Mouse (Mus musculus): ENCODE measurements at regions not wholly inside any gene's neighbourhood (a gene's known extent, or its start where the extent isn't known, plus 50 kb on each side); places are given as distances from the start of the nearest gene placed in this dataset.

GRCm38 (mm10) chr16:95921169-95921568 is 69.6 kb downstream of the Psmg1 start:
- no peaks in the 10 kb centered on the region for H3K27me3 ChIP-seq (replicated peaks; ENCODE audit: control insufficient read depth, insufficient read depth, low read length)
- H3K4me2 ChIP-seq (replicated peaks; ENCODE audit: low read depth) = no peak overlapping the region
- peaks cover 5% of the 10 kb centered on the region; the same call in 1 of the 2 replicates for H3K4me1 ChIP-seq (replicated peaks; ENCODE audit: control insufficient read depth, insufficient read depth, low read length)
- H3K36me3 ChIP-seq (ENCODE audit: control insufficient read depth, insufficient read depth) = no peaks in the 10 kb centered on the region
- H3K9me3 ChIP-seq (ENCODE audit: control insufficient read depth) = no peaks in the 10 kb centered on the region
- H3K27ac ChIP-seq (ENCODE audit: low read depth, low read length) = no peak overlapping the region
- WGBS = 82% methylated on average over 4 of the region's 4 CpGs
- no peak for TF ChIP-seq CTCF (IDR thresholded peaks at IDR 0.05; ENCODE audit: low read depth)
- ATAC-seq = no peak
- H3K9ac ChIP-seq (ENCODE audit: low read depth, low read length) = no peak overlapping the region
- H3K4me3 ChIP-seq (ENCODE audit: low read depth, low read length) = no peak overlapping the region

DNA sequence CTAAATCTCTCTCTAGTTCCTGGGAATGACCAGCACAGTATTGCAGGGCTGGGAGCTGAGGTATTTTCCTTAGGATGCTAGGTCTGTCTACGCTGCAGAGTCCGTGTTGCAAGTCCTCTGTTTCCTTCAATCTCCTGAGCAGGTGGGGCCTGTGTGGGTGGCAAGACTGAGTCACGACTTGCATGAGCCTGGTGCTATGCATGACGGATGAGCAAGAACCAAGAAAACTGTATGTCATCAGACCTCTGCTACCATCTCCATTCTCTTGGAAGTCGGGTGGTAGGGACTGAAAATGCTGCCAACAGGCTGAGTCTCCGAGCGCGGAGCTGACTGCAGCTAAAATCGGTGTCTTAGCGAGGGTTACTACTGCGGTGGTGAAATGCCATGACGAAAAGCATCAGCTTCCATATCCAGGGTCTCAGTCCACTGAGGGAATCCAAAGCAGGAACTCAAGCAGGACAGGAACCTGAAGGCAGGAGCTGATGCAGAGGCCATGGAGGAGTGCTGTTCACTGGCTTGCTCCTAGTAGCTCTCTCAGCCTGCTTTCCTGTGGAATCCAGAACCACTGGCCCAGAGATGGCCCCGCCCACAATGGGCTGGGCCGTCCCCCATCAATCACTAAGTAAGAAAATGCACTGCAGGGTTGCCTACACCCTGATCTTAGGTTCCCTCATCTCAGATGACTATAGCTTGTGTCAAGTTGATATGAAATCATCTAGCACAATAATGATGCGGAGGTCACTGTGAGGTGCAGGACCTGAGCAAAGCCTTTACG is 71.9 kb downstream of the Psmg1 start:
- no peak for ATAC-seq
- Histone ChIP-seq H3K27ac (ENCODE audit: low read depth, low read length) (no peak overlapping the region), H3K36me3 (ENCODE audit: control insufficient read depth, insufficient read depth) (no peaks in the 10 kb centered on the region), H3K27me3 (replicated peaks; ENCODE audit: control insufficient read depth, insufficient read depth, low read length) (no peaks in the 10 kb centered on the region), H3K4me2 (replicated peaks; ENCODE audit: low read depth) (no peak overlapping the region), H3K4me1 (replicated peaks; ENCODE audit: control insufficient read depth, insufficient read depth, low read length) (no peaks in the 10 kb centered on the region), H3K9ac (ENCODE audit: low read depth, low read length) (no peak overlapping the region), H3K9me3 (ENCODE audit: control insufficient read depth) (no peaks in the 10 kb centered on the region), H3K4me3 (ENCODE audit: low read depth, low read length) (no peak overlapping the region)
- TF ChIP-seq CTCF (IDR thresholded peaks at IDR 0.05; ENCODE audit: low read depth) = no peak
- WGBS = 91% methylated on average over 16 of the region's 16 CpGs

- no peak overlapping the region for H3K4me3 ChIP-seq (ENCODE audit: low read depth, low read length)
- no peak for TF ChIP-seq CTCF (IDR thresholded peaks at IDR 0.05; ENCODE audit: low read depth)
- H3K9me3 ChIP-seq (ENCODE audit: control insufficient read depth) = no peaks in the 10 kb centered on the region
- no peak overlapping the region for H3K4me2 ChIP-seq (replicated peaks; ENCODE audit: low read depth)
- 65% methylated on average over 14 of the region's 14 CpGs for WGBS
- H3K9ac ChIP-seq (ENCODE audit: low read depth, low read length) = no peak overlapping the region
- H3K36me3 ChIP-seq (ENCODE audit: control insufficient read depth, insufficient read depth) = no peaks in the 10 kb centered on the region
- ATAC-seq = no peak
- no peaks in the 10 kb centered on the region for H3K27me3 ChIP-seq (replicated peaks; ENCODE audit: control insufficient read depth, insufficient read depth, low read length)
- H3K27ac ChIP-seq (ENCODE audit: low read depth, low read length) = no peak overlapping the region
- no peaks in the 10 kb centered on the region for H3K4me1 ChIP-seq (replicated peaks; ENCODE audit: control insufficient read depth, insufficient read depth, low read length)
These were observed 72.9 kb downstream of the Psmg1 start for GRCm38 (mm10) chr16:95917635-95918407.

DNA sequence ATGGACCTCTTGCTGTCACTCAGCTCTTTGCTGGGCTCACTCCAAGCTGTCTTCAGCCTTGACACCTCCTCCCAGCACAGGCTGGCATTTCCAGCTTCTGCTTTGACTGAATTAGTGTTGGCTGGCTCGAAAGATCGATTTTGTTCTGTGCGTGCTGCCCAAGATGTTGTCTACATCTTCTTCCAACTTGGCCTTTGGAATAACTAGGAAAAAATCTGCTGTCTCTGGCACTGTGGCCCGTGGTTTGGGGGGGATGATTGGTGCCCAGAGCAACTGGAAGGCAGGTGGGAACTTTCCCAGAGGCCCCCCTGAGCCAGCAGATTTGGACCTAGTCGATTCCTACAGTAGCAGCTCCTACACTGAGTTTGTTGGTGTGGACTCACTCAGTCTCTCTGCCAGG is 76.9 kb downstream of the Psmg1 start:
- no peaks in the 10 kb centered on the region for H3K27me3 ChIP-seq (replicated peaks; ENCODE audit: control insufficient read depth, insufficient read depth, low read length)
- no peaks in the 10 kb centered on the region for H3K36me3 ChIP-seq (ENCODE audit: control insufficient read depth, insufficient read depth)
- H3K9ac ChIP-seq (ENCODE audit: low read depth, low read length) = no peak overlapping the region
- WGBS = 78% methylated on average over 5 of the region's 5 CpGs
- no peaks in the 10 kb centered on the region for H3K4me1 ChIP-seq (replicated peaks; ENCODE audit: control insufficient read depth, insufficient read depth, low read length)
- H3K27ac ChIP-seq (ENCODE audit: low read depth, low read length) = no peak overlapping the region
- no peak overlapping the region for H3K4me2 ChIP-seq (replicated peaks; ENCODE audit: low read depth)
- H3K4me3 ChIP-seq (ENCODE audit: low read depth, low read length) = no peak overlapping the region
- no peak for ATAC-seq
- no peak for TF ChIP-seq CTCF (IDR thresholded peaks at IDR 0.05; ENCODE audit: low read depth)
- H3K9me3 ChIP-seq (ENCODE audit: control insufficient read depth) = no peaks in the 10 kb centered on the region

DNA sequence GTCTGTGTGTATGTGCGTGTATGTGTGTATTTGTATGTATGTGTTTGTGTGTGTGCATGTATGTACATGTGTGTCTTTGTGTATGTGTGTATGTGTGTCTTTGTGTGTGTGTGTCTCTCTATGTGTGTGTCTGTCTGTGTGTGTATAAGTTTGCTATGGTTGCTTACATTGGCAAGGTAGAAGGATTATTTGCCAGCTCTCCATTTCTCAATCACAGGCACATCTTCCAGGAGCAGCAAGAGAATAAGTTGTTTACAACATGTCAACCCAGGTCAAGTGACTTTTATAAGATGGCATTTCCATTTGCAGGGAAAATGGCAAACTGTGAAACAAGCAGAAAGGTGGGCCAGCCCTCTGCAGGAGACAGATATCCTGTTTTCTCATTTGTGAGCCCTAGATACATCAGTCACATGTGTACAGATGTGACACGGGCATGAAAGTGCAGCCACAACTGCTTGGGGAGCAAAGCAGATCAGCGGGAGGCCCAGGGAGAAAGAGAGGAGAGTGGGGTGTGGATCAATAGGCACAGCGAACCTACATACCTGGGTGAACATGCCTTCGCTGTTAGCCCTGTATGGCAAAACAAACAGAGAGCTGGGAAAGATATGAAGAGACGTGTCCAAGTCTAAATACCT is 86.1 kb downstream of the Psmg1 start:
- 63% methylated on average over 6 of the region's 6 CpGs for WGBS
- no peak overlapping the region for H3K4me3 ChIP-seq (ENCODE audit: low read depth, low read length)

GRCm38 (mm10) chr16:95903383-95903913 is 87.3 kb downstream of the Psmg1 start:
- no peak for ATAC-seq

More for the DNA sequence above, 86.1 kb downstream of the Psmg1 start:
- H3K4me2 ChIP-seq (replicated peaks; ENCODE audit: low read depth) = no peak overlapping the region
- no peaks in the 10 kb centered on the region for H3K9me3 ChIP-seq (ENCODE audit: control insufficient read depth)
- no peak for ATAC-seq
- TF ChIP-seq CTCF (IDR thresholded peaks at IDR 0.05; ENCODE audit: low read depth) = no peak
- no peaks in the 10 kb centered on the region for H3K27me3 ChIP-seq (replicated peaks; ENCODE audit: control insufficient read depth, insufficient read depth, low read length)
- H3K9ac ChIP-seq (ENCODE audit: low read depth, low read length) = no peak overlapping the region
- no peak overlapping the region for H3K27ac ChIP-seq (ENCODE audit: low read depth, low read length)
- no peaks in the 10 kb centered on the region for H3K36me3 ChIP-seq (ENCODE audit: control insufficient read depth, insufficient read depth)
- no peaks in the 10 kb centered on the region for H3K4me1 ChIP-seq (replicated peaks; ENCODE audit: control insufficient read depth, insufficient read depth, low read length)

More at GRCm38 (mm10) chr16:95903383-95903913, 87.3 kb downstream of the Psmg1 start:
- Histone ChIP-seq H3K27me3 (replicated peaks; ENCODE audit: control insufficient read depth, insufficient read depth, low read length) (no peaks in the 10 kb centered on the region), H3K4me3 (ENCODE audit: low read depth, low read length) (no peak overlapping the region), H3K9ac (ENCODE audit: low read depth, low read length) (no peak overlapping the region), H3K36me3 (ENCODE audit: control insufficient read depth, insufficient read depth) (no peaks in the 10 kb centered on the region), H3K4me2 (replicated peaks; ENCODE audit: low read depth) (no peak overlapping the region), H3K9me3 (ENCODE audit: control insufficient read depth) (no peaks in the 10 kb centered on the region), H3K27ac (ENCODE audit: low read depth, low read length) (no peak overlapping the region), H3K4me1 (replicated peaks; ENCODE audit: control insufficient read depth, insufficient read depth, low read length) (no peaks in the 10 kb centered on the region)
- WGBS = 58% methylated on average over 3 of the region's 3 CpGs
- no peak for TF ChIP-seq CTCF (IDR thresholded peaks at IDR 0.05; ENCODE audit: low read depth)

Data from intestine, postnatal 0 days (tissue).